Mouse (Mus musculus): Measurements from ENCODE around the gene Tubg1. TPM values are rescaled to one million over a fixed set of nuclear protein-coding genes. Genes with fewer than 3 reads are reported as not detected.

The Tubg1 gene
- polyA plus RNA-seq, 1 experiment from 2014 or later = 76.1 TPM

DNA sequence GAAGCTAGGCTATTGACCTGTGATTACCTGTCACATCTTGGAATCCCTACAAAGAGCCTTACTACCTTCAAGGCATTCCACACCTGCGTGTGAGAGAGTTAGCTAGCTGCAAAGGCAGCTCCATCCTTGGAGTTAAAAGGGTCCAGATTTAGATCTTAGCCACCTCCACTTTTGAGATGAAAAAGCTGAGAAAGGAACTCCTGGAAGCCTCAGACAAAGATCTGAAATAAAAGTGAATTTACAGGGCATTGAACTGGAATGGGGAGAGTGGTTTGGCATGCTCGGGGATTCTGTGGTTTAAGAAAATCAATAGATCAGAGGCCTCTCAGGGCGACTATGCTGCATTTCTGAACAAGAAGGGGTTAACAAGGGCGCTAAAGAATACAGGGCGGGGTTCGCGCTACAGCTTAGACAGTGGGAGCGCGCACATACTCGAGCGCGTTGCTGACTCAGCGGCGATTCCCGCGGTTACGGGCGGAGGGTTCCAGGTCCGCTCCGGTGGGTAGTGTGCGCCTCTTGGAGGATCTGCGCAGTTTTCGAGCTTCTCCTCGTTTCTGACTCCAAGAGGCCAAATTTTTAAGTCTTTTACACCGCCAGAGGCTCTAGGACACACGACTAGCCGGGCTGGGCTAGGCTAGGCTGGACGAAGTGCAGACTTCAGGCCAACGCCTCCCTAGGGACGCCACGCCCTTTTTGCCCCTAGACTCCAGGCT is 52.1 kb downstream of the Tubg1 start:
- peak overlapping the region; percentile 53 for H3K4me3 ChIP-seq
- H3K36me3 ChIP-seq (replicated peaks) = peaks cover 5% of the 10 kb centered on the region; the same call in 1 of the 2 replicates
- H3K27ac ChIP-seq = peak overlapping the region; percentile 83
- peak overlapping the region; percentile 46 for H3K9ac ChIP-seq
- no peaks in the 10 kb centered on the region for H3K9me3 ChIP-seq
- peaks cover 74% of the 10 kb centered on the region for H3K4me1 ChIP-seq
- peaks cover 31% of the 10 kb centered on the region for H3K27me3 ChIP-seq (replicated peaks)
- under 1% methylated on average over 31 of the region's 31 CpGs for WGBS
- peak; percentile 57 for ATAC-seq (replicated peaks)
- peak overlapping the region; percentile 88 for H3K4me2 ChIP-seq

DNA sequence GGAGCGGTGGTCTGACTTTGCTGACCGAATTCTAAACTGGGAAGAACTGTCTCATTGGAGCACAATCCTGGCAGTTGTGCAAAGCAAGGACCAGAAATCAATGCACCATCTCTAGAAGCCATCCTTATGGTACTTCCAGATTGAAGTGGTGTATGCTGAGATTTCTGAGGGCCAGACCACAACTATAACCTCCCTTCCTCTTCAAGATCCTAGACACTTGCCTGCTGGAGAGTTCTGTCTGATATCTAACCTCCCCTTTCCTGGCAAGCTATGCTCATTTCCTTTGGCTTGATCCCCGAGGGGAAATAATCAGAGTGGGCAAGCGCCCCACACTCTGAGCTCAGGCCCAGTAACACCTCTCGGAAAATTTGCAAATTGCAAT is 52.7 kb downstream of the Tubg1 start:
- 11% methylated on average over 5 of the region's 5 CpGs for WGBS
- no peaks in the 10 kb centered on the region for H3K9me3 ChIP-seq
- peaks cover under 1% of the 10 kb centered on the region; the same call in 1 of the 2 replicates for H3K36me3 ChIP-seq (replicated peaks)
- H3K27ac ChIP-seq = peak overlapping the region; percentile 83
- no peak for ATAC-seq (replicated peaks)
- peak overlapping the region; percentile 53 for H3K4me3 ChIP-seq
- H3K4me2 ChIP-seq = peak overlapping the region; percentile 88
- peak overlapping the region; percentile 46 for H3K9ac ChIP-seq
- peaks cover 31% of the 10 kb centered on the region for H3K27me3 ChIP-seq (replicated peaks)
- H3K4me1 ChIP-seq = peaks cover 80% of the 10 kb centered on the region

DNA sequence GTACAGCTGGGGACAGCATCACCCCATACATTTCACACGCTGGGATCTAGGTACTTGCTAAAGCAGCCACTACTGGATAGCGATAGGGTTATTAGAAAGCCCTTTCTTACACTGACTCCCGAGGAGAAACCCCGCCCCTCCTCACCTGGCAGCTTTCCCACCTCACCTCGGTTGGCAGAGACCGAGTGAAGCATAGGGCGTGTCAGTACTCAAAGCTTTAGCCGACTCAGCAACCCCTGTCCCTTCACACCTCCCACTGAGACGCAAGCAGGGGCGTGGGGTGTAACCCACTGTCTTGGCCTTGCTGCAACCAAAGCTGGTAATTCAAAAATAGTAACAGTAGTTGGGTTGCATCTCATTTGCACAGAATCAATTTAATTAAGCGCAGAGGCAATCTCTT is 53.4 kb downstream of the Tubg1 start:
- Histone ChIP-seq H3K9ac (no peak overlapping the region), H3K27me3 (replicated peaks) (peaks cover 31% of the 10 kb centered on the region), H3K9me3 (no peaks in the 10 kb centered on the region), H3K4me3 (no peak overlapping the region), H3K27ac (no peak overlapping the region), H3K4me1 (peaks cover 86% of the 10 kb centered on the region), H3K4me2 (peak overlapping the region; percentile 57), H3K36me3 (replicated peaks) (no peaks in the 10 kb centered on the region)
- no peak for ATAC-seq (replicated peaks)
- 5% methylated on average over 11 of the region's 11 CpGs for WGBS

DNA sequence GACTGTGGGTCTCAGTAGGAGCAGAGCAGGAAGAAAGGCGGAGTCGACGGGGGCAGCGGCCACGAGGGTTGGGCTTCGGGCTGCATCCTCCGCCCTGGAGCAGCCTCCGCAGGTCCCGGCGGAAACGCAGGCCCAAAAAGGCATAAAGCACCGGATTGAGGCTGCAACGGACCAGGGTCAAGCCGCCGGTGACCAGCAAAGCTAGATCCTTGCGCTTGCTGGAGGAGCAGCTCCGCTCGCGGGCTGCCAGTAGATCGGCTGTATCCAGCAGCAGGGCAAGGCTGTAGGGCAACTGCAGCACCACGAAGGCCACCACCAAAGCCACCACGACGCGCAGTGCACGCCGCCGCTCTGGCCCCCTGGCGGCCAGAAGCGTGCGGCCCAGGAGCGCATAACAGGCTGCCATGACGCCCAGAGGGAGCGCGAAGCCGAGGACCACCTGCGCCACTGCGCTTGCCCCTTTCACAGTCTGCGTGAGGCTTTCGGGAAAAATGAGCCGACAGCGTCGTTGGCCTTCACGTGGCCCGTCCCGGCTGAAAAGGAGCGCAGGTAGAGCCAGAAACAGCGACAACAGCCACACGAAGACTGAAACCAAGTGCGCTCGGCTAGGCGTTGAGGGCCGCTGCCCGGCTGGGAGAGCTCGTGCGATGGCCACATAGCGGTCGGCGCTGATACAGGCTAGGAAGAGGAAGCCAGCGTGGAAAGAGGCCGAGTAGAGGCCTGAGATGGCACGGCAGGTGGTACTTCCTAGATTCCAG is 54.1 kb downstream of the Tubg1 start:
- Histone ChIP-seq H3K9me3 (no peaks in the 10 kb centered on the region), H3K4me2 (peak overlapping the region; percentile 57), H3K9ac (peak overlapping the region; percentile 37; the same call in 1 of the 2 replicates), H3K4me1 (peaks cover 86% of the 10 kb centered on the region), H3K27me3 (replicated peaks) (peaks cover 29% of the 10 kb centered on the region), H3K27ac (peak overlapping the region; percentile 45), H3K4me3 (peak overlapping the region; percentile 27), H3K36me3 (replicated peaks) (no peaks in the 10 kb centered on the region)
- ATAC-seq (replicated peaks) = peak; percentile 31; the same call in 1 of the 2 replicates
- 1% methylated on average over 61 of the region's 61 CpGs for WGBS

DNA sequence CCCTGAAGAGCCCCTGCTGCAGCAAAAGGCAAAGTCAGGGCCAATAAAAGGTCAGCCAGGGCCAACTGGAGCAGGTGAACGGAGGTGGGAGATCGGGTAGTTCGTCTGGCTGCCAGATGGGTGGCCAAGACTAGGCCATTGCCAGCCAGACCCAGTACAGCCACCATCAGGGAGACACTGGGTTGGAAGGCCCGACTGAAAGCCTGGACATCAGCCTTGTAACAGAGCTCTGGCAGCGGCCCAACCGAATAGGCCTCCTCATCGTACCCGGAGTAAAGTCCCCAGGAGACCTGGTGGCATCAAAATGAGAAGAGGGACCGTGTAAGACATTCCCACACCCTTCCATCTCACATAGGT is 54.6 kb downstream of the Tubg1 start:
- peak overlapping the region; percentile 27 for H3K4me3 ChIP-seq
- peak overlapping the region; percentile 55; the same call in 1 of the 2 replicates for H3K27ac ChIP-seq
- H3K27me3 ChIP-seq (replicated peaks) = peaks cover 25% of the 10 kb centered on the region
- H3K9ac ChIP-seq = peak overlapping the region; percentile 37; the same call in 1 of the 2 replicates
- no peaks in the 10 kb centered on the region for H3K36me3 ChIP-seq (replicated peaks)
- ATAC-seq (replicated peaks) = no peak
- WGBS = 18% methylated on average over 9 of the region's 9 CpGs
- peaks cover 80% of the 10 kb centered on the region for H3K4me1 ChIP-seq
- H3K9me3 ChIP-seq = no peaks in the 10 kb centered on the region
- H3K4me2 ChIP-seq = peak overlapping the region; percentile 57

DNA sequence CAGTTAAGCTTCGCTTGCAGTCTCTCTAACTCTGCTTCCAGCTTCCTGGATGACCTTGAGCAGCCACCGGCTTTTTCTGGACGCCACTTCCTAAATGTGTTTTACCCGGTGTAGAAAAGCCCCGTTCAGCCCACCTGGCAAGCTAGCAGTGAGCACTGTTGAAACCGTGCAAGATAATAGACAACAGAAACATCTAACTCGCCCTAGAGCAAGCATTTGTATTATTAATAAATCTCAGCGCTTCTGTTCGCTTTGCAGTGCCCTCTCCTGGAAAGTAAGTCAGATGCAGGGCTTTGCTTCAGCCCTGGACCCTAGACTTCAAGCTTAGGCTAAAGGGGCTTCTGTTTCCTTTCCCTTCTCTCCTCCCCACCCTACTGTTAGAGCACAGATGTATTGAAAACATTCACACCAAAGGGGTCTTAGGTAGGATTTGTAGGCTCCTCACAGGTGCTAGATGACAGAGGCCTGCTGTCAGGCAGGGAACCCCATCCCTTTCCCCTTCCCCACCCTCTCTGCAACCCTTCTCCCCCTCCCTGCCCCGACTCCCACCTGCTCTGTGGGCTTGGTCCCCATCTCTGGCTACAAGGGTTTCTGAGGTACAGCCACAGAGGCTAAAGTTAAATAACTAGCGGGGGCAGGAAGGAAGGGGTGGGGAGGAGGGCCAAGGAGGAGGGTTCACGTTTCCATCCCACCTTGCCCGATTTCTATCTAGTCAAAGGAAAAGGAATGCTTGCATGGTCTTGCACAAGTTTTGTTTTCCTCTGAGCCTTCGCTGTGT is 55.3 kb downstream of the Tubg1 start, which contains the start of gene Ccr10:
Gene Ccr10 (minus strand): TSS at position 593 of the 778 bp plus-strand sequence.
- Histone ChIP-seq H3K4me1 (peaks cover 74% of the 10 kb centered on the region), H3K36me3 (replicated peaks) (no peaks in the 10 kb centered on the region), H3K4me2 (peak within 1 kb of the TSS; percentile 57), H3K9ac (peak within 1 kb of the TSS; percentile 46), H3K27me3 (replicated peaks) (peaks cover 25% of the 10 kb centered on the region), H3K4me3 (peak within 1 kb of the TSS; percentile 43), H3K9me3 (no peaks in the 10 kb centered on the region), H3K27ac (peak within 1 kb of the TSS; percentile 66)
- 19% methylated on average over 14 of the region's 14 CpGs for WGBS
- ATAC-seq (replicated peaks) = no peak

DNA sequence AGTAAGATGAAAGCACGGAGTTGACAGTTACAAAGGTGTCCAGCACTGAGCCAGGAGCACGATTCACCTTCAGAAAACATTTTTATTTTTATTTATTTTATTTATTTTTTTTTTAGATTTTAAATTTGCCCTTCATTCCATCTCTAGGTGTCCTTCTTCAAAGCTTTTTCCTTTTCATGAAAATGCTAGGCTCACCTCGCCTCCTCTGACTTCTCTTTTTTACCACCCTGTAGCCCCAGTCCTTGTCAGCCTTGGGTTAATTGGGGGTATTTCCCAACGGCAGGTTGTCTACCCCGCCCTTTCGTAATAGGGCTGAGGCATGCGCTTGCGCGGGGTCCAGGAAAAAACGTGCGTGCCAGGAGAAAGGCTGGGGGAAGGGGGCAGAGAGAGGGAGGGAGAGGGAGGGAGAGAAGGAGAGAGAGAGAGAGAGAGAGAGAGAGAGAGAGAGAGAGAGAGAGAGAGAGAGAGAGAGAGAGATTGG is 55.9 kb downstream of the Tubg1 start:
- Histone ChIP-seq H3K9ac (peak overlapping the region; percentile 46), H3K4me2 (peak overlapping the region; percentile 57), H3K4me1 (peaks cover 67% of the 10 kb centered on the region), H3K4me3 (peak overlapping the region; percentile 43), H3K36me3 (replicated peaks) (no peaks in the 10 kb centered on the region), H3K9me3 (no peaks in the 10 kb centered on the region), H3K27me3 (replicated peaks) (peaks cover 25% of the 10 kb centered on the region), H3K27ac (peak overlapping the region; percentile 66; the same call in 1 of the 2 replicates)
- WGBS = 8% methylated on average over 11 of the region's 11 CpGs
- ATAC-seq (replicated peaks) = no peak

Small RNA genes lying within 50 kb of the gene (microRNA-seq; reads per million reads assigned to microRNA genes)
- gene Gm27626 = not detected

Other genes with a start within 250 kb of the Tubg1 start
- 35.8 and 37.9 TPM in 2 replicates for gene Stat3, start 180.4 kb upstream of the Tubg1 start, polyA plus RNA-seq (2015; fragmentation: Nextera tagmentation; extraction: Ambion mirVana)
- gene Cavin1, start 149.1 kb upstream of the Tubg1 start, polyA plus RNA-seq (2015; fragmentation: Nextera tagmentation; extraction: Ambion mirVana) = 47.9 and 50.8 TPM in 2 replicates
- gene Atp6v0a1, start 110.5 kb upstream of the Tubg1 start, polyA plus RNA-seq (2015; fragmentation: Nextera tagmentation; extraction: Ambion mirVana) = 136 and 148 TPM in 2 replicates
- gene Naglu, start 49.9 kb upstream of the Tubg1 start, polyA plus RNA-seq (2015; fragmentation: Nextera tagmentation; extraction: Ambion mirVana) = 13.7 and 15.5 TPM in 2 replicates
- gene Hsd17b1, start 41.5 kb upstream of the Tubg1 start, polyA plus RNA-seq (2015; fragmentation: Nextera tagmentation; extraction: Ambion mirVana) = 0.37 and 0.63 TPM in 2 replicates
- 43.3 and 47.1 TPM in 2 replicates for gene Coasy, start 37.4 kb upstream of the Tubg1 start, polyA plus RNA-seq (2015; fragmentation: Nextera tagmentation; extraction: Ambion mirVana)
- gene Mlx, start 32.7 kb upstream of the Tubg1 start, polyA plus RNA-seq (2015; fragmentation: Nextera tagmentation; extraction: Ambion mirVana) = 103 and 107 TPM in 2 replicates
- 18.3 and 20.3 TPM in 2 replicates for gene Psmc3ip, start 24.5 kb upstream of the Tubg1 start, polyA plus RNA-seq (2015; fragmentation: Nextera tagmentation; extraction: Ambion mirVana)
- 28.4 and 29.2 TPM in 2 replicates for gene Retreg3, start within 50 bp of the Tubg1 start, polyA plus RNA-seq (2015; fragmentation: Nextera tagmentation; extraction: Ambion mirVana)
- gene Tubg2, start 36.0 kb downstream of the Tubg1 start, polyA plus RNA-seq (2015; fragmentation: Nextera tagmentation; extraction: Ambion mirVana) = 60.8 and 62.7 TPM in 2 replicates
- gene Cntnap1, start 50.6 kb downstream of the Tubg1 start, polyA plus RNA-seq (2015; fragmentation: Nextera tagmentation; extraction: Ambion mirVana) = 3.4 and 3.8 TPM in 2 replicates
- 8.5 and 9.9 TPM in 2 replicates for gene Plekhh3, start 51.4 kb downstream of the Tubg1 start, polyA plus RNA-seq (2015; fragmentation: Nextera tagmentation; extraction: Ambion mirVana)
- 0.31 and 0.36 TPM in 2 replicates for gene Ccr10, start 55.5 kb downstream of the Tubg1 start, polyA plus RNA-seq (2015; fragmentation: Nextera tagmentation; extraction: Ambion mirVana)
- gene Ezh1, start 106.5 kb downstream of the Tubg1 start, polyA plus RNA-seq (2015; fragmentation: Nextera tagmentation; extraction: Ambion mirVana) = 27.4 and 30.7 TPM in 2 replicates
- gene Ramp2, start 126.1 kb downstream of the Tubg1 start, polyA plus RNA-seq (2015; fragmentation: Nextera tagmentation; extraction: Ambion mirVana) = 86.5 and 103 TPM in 2 replicates
- 123 and 124 TPM in 2 replicates for gene Vps25, start 133.8 kb downstream of the Tubg1 start, polyA plus RNA-seq (2015; fragmentation: Nextera tagmentation; extraction: Ambion mirVana)
- gene Wnk4, start 140.6 kb downstream of the Tubg1 start, polyA plus RNA-seq (2015; fragmentation: Nextera tagmentation; extraction: Ambion mirVana) = 7.7 and 10.7 TPM in 2 replicates
- 0.93 and 1.3 TPM in 2 replicates for gene Cntd1, start 159.1 kb downstream of the Tubg1 start, polyA plus RNA-seq (2015; fragmentation: Nextera tagmentation; extraction: Ambion mirVana)
- 202 and 204 TPM in 2 replicates for gene Coa3, start 159.2 kb downstream of the Tubg1 start, polyA plus RNA-seq (2015; fragmentation: Nextera tagmentation; extraction: Ambion mirVana)
- gene Becn1, start 182.3 kb downstream of the Tubg1 start, polyA plus RNA-seq (2015; fragmentation: Nextera tagmentation; extraction: Ambion mirVana) = 183 and 186 TPM in 2 replicates
- 115 and 120 TPM in 2 replicates for gene Psme3, start 196.3 kb downstream of the Tubg1 start, polyA plus RNA-seq (2015; fragmentation: Nextera tagmentation; extraction: Ambion mirVana)
- 2.2 and 2.9 TPM in 2 replicates for gene Aoc2, start 205.1 kb downstream of the Tubg1 start, polyA plus RNA-seq (2015; fragmentation: Nextera tagmentation; extraction: Ambion mirVana)
- gene Aoc3, start 210.7 kb downstream of the Tubg1 start, polyA plus RNA-seq (2015; fragmentation: Nextera tagmentation; extraction: Ambion mirVana) = 0.06 TPM in 1 of 2 replicates, not detected in the other
- not detected in 2 replicates for gene G6pc, start 247.6 kb downstream of the Tubg1 start, polyA plus RNA-seq (2015; fragmentation: Nextera tagmentation; extraction: Ambion mirVana)

Data from midbrain, embryonic 15.5 days (tissue).